Mouse (Mus musculus): Measurements from ENCODE around the gene Ern1. TPM values are rescaled to one million over a fixed set of nuclear protein-coding genes. Genes with fewer than 3 reads are reported as not detected.
A peak's percentile ranks its signal among the peaks of the same experiment; 100 is the strongest.

Gene Ern1
- polyA plus RNA-seq (2015; fragmentation: Nextera tagmentation; extraction: Ambion mirVana): 5.9 and 6.6 TPM in 2 replicates

DNA sequence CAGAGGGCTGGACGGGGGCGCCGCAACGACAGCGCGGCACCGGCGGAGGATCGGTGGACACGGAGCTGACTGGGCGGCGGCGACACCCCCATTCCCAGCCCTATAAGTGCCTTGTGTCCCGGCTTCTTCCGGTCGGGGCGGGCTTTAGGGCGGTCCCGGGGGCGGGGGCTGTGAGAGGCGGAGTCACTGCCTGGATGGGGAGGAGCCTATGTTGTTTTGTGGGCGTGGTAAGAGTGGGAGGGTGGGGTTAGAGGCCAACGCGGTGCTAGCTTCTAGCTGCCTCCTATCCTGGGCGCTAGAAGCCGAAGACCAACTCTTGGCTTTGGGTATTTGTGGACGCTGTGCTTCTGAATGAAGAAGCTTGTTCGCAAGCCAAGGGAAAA, at the start of gene Ern1:
TSS of gene Ern1 (minus strand) at position 120 of the 383 bp plus-strand sequence.
- WGBS: under 1% methylated on average over 28 of the region's 28 CpGs
- peak; percentile 97 for ATAC-seq (ENCODE audit: insufficient number of reproducible peaks, low FRiP score, low TSS enrichment, low read depth)
- Histone ChIP-seq H3K4me2 (peak within 1 kb of the TSS; percentile 78), H3K4me3 (peak within 1 kb of the TSS; percentile 98), H3K4me1 (peaks cover 8% of the 10 kb centered on the region), H3K27me3 (no peaks in the 10 kb centered on the region), H3K36me3 (no peaks in the 10 kb centered on the region), H3K9ac (peak within 1 kb of the TSS; percentile 91), H3K9me3 (no peaks in the 10 kb centered on the region), H3K27ac (peak within 1 kb of the TSS; percentile 84)

DNA sequence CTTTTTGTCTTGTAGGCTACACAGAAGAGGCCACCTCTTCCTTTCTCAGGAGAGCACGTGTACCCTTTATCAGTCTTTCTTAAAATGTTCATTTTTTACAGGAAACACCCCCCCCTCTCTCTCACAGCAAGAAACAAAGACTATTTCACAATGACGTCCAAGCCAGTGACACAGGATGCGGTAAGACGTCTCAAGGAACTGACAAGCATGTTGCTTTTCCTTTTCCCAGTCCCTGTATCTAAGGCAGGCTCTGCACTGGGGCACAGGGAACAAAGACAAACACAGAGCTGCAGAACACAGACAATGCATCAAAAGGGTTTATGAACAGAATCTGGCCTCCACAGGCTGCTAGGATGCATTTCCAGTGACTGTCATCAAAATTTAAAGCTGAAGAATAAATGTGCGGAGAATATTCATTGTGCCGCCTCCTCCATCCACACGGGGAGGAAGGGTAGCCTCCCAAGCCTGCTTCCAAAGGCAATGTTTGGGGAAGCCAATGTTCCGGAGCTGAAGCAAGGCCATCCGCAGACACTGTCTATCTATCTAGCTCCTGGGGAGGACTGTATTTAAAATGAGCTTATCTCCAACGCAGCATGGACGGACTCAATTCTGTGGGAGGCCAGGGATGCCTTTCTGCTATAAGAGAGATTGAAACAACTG, 48.7 kb upstream of the Ern1 start:
- Histone ChIP-seq H3K27me3 (no peaks in the 10 kb centered on the region), H3K4me1 (peaks cover 13% of the 10 kb centered on the region), H3K4me3 (no peak overlapping the region), H3K9ac (no peak overlapping the region), H3K9me3 (no peaks in the 10 kb centered on the region), H3K4me2 (no peak overlapping the region), H3K27ac (peak overlapping the region; percentile 64), H3K36me3 (peaks cover 6% of the 10 kb centered on the region; the same call in 1 of the 2 replicates)
- no peak for ATAC-seq (ENCODE audit: insufficient number of reproducible peaks, low FRiP score, low TSS enrichment, low read depth)
- 78% methylated on average over 11 of the region's 11 CpGs for WGBS

DNA sequence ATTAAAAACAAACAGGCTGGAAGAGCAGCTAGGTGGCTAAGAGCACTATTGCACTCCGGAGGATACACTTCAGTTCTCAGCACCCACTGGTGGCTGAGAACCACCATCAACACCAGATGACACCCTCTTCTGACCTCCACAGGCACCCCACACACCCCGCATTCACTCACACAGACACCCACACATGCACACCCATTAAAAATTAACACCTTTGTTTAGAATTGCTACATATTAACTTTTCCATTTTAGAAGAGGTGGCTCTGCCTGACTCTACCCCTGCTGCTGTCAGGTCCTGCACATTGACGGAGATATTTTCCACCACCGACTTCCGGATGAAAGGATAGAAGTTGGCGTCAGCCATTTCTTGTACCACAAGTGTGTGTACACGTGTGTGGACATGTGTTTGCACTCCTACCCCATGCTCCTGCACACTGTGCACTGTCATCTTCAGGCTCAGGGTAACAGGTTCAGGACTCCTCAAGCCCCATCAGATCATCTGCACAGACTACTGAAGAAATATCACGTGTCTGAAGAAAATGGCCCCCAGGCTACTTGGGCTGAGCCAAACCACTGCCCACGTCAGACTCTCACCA, 48.1 kb upstream of the Ern1 start:
- H3K9ac ChIP-seq: no peak overlapping the region
- H3K4me2 ChIP-seq: no peak overlapping the region
- H3K9me3 ChIP-seq: no peaks in the 10 kb centered on the region
- H3K4me1 ChIP-seq: peaks cover 13% of the 10 kb centered on the region
- H3K4me3 ChIP-seq: no peak overlapping the region
- ATAC-seq (ENCODE audit: insufficient number of reproducible peaks, low FRiP score, low TSS enrichment, low read depth): no peak
- H3K27ac ChIP-seq: 0 out of 2 replicates have a peak overlapping the region, but pooled peaks have one; percentile 30
- peaks cover 10% of the 10 kb centered on the region; the same call in 1 of the 2 replicates for H3K36me3 ChIP-seq
- 84% methylated on average over 9 of the region's 9 CpGs for WGBS
- H3K27me3 ChIP-seq: no peaks in the 10 kb centered on the region

DNA sequence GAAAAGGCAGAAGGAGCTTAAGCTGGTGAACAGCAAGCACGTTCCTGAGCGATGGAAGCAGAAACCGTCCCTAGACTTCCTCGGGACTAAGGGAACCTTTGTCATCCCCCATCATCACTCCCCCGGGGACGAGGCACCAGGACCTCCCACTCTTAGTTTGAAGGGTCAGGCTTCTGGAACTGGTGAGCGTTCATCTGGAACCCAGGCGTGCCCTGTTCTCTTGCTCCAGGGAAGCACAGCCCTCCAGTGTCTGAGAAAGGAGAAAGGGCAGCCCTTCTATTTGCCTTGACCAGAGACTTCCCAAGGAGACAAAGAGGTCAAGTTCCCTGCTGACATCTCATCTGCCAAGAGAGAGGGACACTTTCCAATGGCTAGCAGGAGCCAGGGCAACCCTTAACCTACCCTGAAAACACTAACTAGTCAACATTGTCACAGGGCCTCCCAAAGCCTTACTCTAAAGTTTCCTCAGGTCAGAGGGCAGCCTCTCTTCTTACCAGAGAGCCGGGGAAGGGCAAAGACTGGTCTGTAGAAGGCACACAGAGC, 44.7 kb upstream of the Ern1 start:
- Histone ChIP-seq H3K9me3 (no peaks in the 10 kb centered on the region), H3K4me1 (peaks cover 9% of the 10 kb centered on the region; the same call in 1 of the 2 replicates), H3K4me3 (no peak overlapping the region), H3K4me2 (no peak overlapping the region), H3K9ac (no peak overlapping the region), H3K27ac (no peak overlapping the region), H3K36me3 (peaks cover 15% of the 10 kb centered on the region), H3K27me3 (no peaks in the 10 kb centered on the region)
- 84% methylated on average over 9 of the region's 9 CpGs for WGBS
- no peak for ATAC-seq (ENCODE audit: insufficient number of reproducible peaks, low FRiP score, low TSS enrichment, low read depth)

DNA sequence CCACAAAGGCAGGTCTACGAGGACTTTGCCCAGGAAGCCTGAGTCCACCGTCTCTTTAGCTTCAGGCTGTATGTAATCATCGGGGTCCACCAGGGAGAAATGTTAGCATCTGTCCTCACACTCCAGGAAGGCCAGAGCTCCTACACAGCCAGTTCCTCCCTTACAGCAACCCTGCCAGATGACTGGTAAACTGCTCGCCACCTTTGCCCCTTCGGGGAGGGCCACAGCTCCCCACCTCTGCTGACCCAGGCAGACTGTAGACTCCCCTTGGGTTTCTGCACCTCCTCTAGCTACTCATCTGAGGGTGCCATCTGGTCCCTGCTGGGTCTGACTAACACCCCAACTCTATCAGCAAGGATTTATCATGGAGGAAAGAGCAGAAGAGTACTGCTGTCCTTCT, 42.1 kb upstream of the Ern1 start:
- WGBS: 64% methylated on average over 5 of the region's 5 CpGs
- H3K27ac ChIP-seq: no peak overlapping the region

DNA sequence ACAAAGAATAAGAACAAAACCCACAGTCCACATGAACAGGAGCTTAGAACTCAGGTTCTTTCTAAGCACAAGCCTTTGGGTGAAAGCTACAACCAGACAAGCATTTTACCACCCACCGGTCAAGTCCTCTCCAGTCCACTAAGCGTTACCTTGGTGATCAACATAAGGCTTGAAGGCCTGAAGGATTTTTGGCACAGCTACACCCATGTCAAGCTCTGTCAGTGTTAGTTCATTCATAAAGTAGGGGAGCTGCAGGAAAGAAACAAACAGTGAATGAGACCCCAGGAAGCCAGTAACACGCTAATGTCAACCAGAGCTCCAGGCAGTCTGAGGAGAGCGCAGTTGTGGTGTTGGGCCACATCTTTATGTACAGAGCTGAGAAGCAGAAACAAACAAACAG, 41.5 kb upstream of the Ern1 start:
- Histone ChIP-seq H3K4me1 (peaks cover 3% of the 10 kb centered on the region; the same call in 1 of the 2 replicates), H3K27me3 (no peaks in the 10 kb centered on the region), H3K4me2 (no peak overlapping the region), H3K27ac (no peak overlapping the region), H3K36me3 (peaks cover 20% of the 10 kb centered on the region), H3K9ac (no peak overlapping the region), H3K4me3 (no peak overlapping the region), H3K9me3 (no peaks in the 10 kb centered on the region)
- ATAC-seq (ENCODE audit: insufficient number of reproducible peaks, low FRiP score, low TSS enrichment, low read depth): no peak
- 83% methylated on average over 4 of the region's 4 CpGs for WGBS

More for the DNA sequence above, 42.1 kb upstream of the Ern1 start:
- Histone ChIP-seq H3K9me3 (no peaks in the 10 kb centered on the region), H3K36me3 (peaks cover 20% of the 10 kb centered on the region), H3K27me3 (no peaks in the 10 kb centered on the region), H3K4me2 (no peak overlapping the region), H3K9ac (no peak overlapping the region), H3K4me3 (no peak overlapping the region), H3K4me1 (peaks cover 7% of the 10 kb centered on the region; the same call in 1 of the 2 replicates)
- ATAC-seq (ENCODE audit: insufficient number of reproducible peaks, low FRiP score, low TSS enrichment, low read depth): no peak

DNA sequence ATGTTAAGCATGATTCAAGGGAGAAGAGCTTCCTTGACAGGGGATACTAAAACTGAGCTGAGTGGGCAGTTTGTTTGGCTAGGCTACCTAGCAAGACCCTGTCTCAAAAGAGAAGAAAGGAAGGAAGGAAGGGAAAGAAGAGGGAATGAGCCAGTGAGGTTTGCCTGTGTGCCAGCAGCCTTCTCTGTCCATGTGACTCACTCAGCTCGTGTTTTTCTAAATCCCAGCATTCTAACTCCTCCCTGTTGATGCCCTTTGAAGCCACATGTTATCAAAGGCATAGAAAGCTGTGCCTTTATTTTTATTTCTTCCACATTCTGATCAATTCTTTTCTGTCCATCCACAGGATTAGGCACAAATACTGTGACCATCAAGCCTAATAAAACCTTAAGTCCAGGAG, 40.3 kb upstream of the Ern1 start:
- no peak overlapping the region for H3K9ac ChIP-seq
- WGBS: 17% methylated on average over 1 of the region's 1 CpGs
- no peaks in the 10 kb centered on the region for H3K9me3 ChIP-seq
- H3K4me3 ChIP-seq: no peak overlapping the region
- no peak overlapping the region for H3K4me2 ChIP-seq
- no peaks in the 10 kb centered on the region for H3K27me3 ChIP-seq
- H3K4me1 ChIP-seq: no peaks in the 10 kb centered on the region
- no peak for ATAC-seq (ENCODE audit: insufficient number of reproducible peaks, low FRiP score, low TSS enrichment, low read depth)
- H3K36me3 ChIP-seq: peaks cover 18% of the 10 kb centered on the region
- no peak overlapping the region for H3K27ac ChIP-seq

DNA sequence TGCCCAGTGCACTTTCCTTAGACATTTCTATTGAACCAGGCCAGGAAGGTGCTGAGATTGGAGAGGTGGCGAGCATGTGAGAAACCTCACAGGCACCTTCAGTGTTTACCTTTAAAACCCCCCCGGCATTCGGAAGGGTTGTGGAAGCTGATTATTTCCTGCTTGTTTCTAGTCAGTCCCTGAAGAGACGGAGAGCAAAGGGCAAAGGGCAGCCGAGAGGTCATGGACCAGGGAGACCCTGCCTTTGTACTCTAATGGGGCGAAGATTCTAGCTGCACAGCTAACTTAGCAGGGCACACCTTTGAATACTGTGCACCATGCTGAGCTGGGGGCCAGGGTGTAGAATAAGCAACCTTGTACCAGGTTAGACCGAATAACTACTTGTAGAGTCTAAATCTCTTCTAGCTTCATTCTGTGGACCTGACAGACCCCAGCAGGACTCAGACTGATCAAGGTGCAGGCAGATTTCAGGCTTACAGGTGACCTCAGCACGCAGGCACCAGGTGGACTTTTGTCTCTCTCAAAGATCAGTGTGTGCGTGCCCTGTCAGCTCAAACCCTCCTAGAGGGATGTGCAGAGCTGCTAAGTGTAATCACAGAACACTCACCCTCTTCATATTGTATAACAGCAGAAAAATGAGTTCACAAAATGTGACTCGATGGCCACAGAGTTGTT, 39.6 kb upstream of the Ern1 start:
- Histone ChIP-seq H3K27ac (no peak overlapping the region), H3K9me3 (no peaks in the 10 kb centered on the region), H3K36me3 (peaks cover 15% of the 10 kb centered on the region), H3K27me3 (no peaks in the 10 kb centered on the region), H3K4me1 (no peaks in the 10 kb centered on the region), H3K4me2 (no peak overlapping the region), H3K4me3 (no peak overlapping the region), H3K9ac (no peak overlapping the region)
- no peak for ATAC-seq (ENCODE audit: insufficient number of reproducible peaks, low FRiP score, low TSS enrichment, low read depth)
- WGBS: 56% methylated on average over 10 of the region's 10 CpGs

DNA sequence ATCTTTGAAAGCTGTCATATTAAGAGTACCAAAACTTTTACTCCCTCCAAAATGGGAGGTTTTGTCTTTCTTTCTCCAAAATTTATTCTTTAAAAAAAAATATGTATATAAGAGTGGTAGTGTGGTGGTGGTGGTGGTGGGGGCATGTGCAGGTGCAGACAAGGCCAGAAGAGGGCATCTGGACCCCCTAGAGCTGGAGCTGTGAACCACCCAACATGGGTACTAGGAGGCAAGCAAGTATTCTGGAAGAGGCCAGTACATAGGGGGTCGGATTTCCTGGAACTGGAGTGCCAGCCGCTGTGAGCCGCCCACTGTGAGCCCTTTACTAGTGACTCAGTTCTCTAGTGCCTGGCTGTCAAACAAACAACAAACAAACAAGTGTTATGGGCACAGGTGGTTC, 34.9 kb upstream of the Ern1 start:
- Histone ChIP-seq H3K27me3 (no peaks in the 10 kb centered on the region), H3K4me3 (no peak overlapping the region), H3K4me1 (peaks cover 8% of the 10 kb centered on the region), H3K9ac (no peak overlapping the region), H3K9me3 (no peaks in the 10 kb centered on the region), H3K36me3 (peaks cover 5% of the 10 kb centered on the region; the same call in 1 of the 2 replicates), H3K27ac (no peak overlapping the region), H3K4me2 (no peak overlapping the region)
- 43% methylated on average over 3 of the region's 3 CpGs for WGBS
- no peak for ATAC-seq (ENCODE audit: insufficient number of reproducible peaks, low FRiP score, low TSS enrichment, low read depth)

DNA sequence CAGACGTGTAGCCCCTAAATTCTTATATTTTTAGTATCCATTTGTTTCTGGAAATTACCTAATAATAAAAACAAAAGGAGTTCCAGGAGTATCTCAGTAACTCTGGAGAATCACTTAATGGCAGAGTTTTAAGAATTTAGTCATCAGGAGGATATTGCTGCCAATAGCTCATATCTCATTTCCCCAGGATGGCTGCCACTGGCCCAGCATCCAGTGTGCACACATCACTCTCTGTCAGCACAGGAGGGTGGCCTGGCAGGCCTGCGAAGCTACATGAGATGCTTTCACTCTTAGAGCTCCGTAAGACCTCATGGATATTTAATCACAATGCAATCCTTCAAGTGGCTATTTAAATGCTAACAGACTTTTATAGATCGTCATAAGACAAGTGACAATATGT, 34.0 kb upstream of the Ern1 start:
- Histone ChIP-seq H3K36me3 (0 out of 2 replicates have a peak, but pooled peaks cover 5% of the 10 kb centered on the region), H3K27me3 (no peaks in the 10 kb centered on the region), H3K4me3 (no peak overlapping the region), H3K4me2 (no peak overlapping the region), H3K9ac (no peak overlapping the region), H3K4me1 (peaks cover 13% of the 10 kb centered on the region), H3K9me3 (no peaks in the 10 kb centered on the region), H3K27ac (no peak overlapping the region)
- 53% methylated on average over 4 of the region's 4 CpGs for WGBS
- no peak for ATAC-seq (ENCODE audit: insufficient number of reproducible peaks, low FRiP score, low TSS enrichment, low read depth)

DNA sequence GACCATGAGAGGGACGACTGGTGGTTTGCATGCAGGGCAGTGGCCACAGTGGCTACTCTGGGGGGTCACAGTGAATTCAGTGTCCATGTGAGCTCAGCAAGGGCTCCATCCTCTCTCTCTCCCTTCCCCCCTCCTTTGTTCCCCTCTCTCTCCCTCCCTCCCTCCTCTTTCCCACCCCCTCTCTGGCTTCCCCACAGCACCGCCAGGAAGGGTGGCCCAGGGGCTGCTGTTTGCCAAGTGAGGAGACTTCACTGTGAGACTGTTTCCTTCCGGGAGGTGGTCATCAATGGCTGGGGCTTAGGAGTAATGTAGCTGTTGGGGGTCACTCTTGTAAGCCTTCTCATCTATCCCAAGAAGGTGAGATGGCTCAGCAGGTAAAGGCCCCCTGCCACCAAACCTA, 32.8 kb upstream of the Ern1 start:
- WGBS: 53% methylated on average over 3 of the region's 3 CpGs
- peaks cover 13% of the 10 kb centered on the region for H3K4me1 ChIP-seq
- H3K36me3 ChIP-seq: 0 out of 2 replicates have a peak, but pooled peaks cover 5% of the 10 kb centered on the region
- no peak overlapping the region for H3K4me3 ChIP-seq
- H3K9me3 ChIP-seq: no peaks in the 10 kb centered on the region
- no peak overlapping the region for H3K27ac ChIP-seq
- no peak for ATAC-seq (ENCODE audit: insufficient number of reproducible peaks, low FRiP score, low TSS enrichment, low read depth)
- no peak overlapping the region for H3K4me2 ChIP-seq
- no peak overlapping the region for H3K9ac ChIP-seq
- H3K27me3 ChIP-seq: no peaks in the 10 kb centered on the region

DNA sequence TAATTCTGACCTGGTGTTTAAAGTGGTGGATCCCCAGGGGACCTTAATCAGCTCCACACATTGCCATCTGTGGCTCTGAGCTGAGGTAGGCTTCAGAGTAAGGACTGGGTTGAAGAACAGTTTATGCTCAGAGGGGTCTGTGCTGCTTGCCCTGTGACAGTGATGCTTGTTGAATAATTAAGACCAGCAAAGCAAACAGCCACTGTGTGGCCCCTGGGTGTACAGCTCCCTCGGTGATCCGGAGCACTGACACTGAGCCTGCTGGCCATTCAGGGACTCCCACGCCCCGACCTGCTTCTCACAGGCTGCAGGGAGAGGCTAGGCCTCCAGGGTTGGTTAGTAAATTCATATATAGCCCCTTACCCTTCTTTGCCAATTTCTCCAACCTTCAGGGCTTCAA, 31.9 kb upstream of the Ern1 start:
- no peak overlapping the region for H3K4me3 ChIP-seq
- no peaks in the 10 kb centered on the region for H3K36me3 ChIP-seq
- no peak overlapping the region for H3K27ac ChIP-seq
- 54% methylated on average over 4 of the region's 4 CpGs for WGBS
- no peak overlapping the region for H3K4me2 ChIP-seq
- H3K9me3 ChIP-seq: no peaks in the 10 kb centered on the region
- peaks cover 17% of the 10 kb centered on the region for H3K4me1 ChIP-seq
- ATAC-seq (ENCODE audit: insufficient number of reproducible peaks, low FRiP score, low TSS enrichment, low read depth): no peak
- H3K27me3 ChIP-seq: no peaks in the 10 kb centered on the region
- no peak overlapping the region for H3K9ac ChIP-seq
